Mouse (Mus musculus): Measurements from ENCODE around the gene Themis2. TPM values are rescaled to one million over a fixed set of nuclear protein-coding genes. Genes with fewer than 3 reads are reported as not detected.
"Not testable (repeated sequence)": the region's sequence is repeated elsewhere in the genome, so short reads cannot be mapped to it uniquely, and the experiment has no call there.

The Themis2 gene
- polyA plus RNA-seq, 1 experiment from 2014 or later: 0.28 TPM

- no peak for ATAC-seq (replicated peaks)
- H3K36me3 ChIP-seq: no peaks in the 10 kb centered on the region
Observed at GRCm38 (mm10) chr4:132795171-132795570, 1.0 kb downstream of the Themis2 start.

GRCm38 (mm10) chr4:132794760-132795159 is 1.4 kb downstream of the Themis2 start:
- Histone ChIP-seq H3K36me3 (no peaks in the 10 kb centered on the region), H3K4me3 (no peak overlapping the region), H3K4me2 (replicated peaks) (no peak overlapping the region), H3K9me3 (no peaks in the 10 kb centered on the region), H3K27ac (replicated peaks) (no peak overlapping the region), H3K27me3 (peaks cover 9% of the 10 kb centered on the region), H3K4me1 (0 out of 2 replicates have a peak, but pooled peaks cover 6% of the 10 kb centered on the region), H3K9ac (replicated peaks) (no peak overlapping the region)
- ATAC-seq (replicated peaks): no peak
- 82% methylated on average over 8 of the region's 8 CpGs for WGBS

More at GRCm38 (mm10) chr4:132795171-132795570, 1.0 kb downstream of the Themis2 start:
- H3K4me1 ChIP-seq: 0 out of 2 replicates have a peak, but pooled peaks cover 6% of the 10 kb centered on the region
- H3K9me3 ChIP-seq: no peaks in the 10 kb centered on the region
- H3K9ac ChIP-seq (replicated peaks): no peak overlapping the region
- no peak overlapping the region for H3K27ac ChIP-seq (replicated peaks)
- 69% methylated on average over 7 of the region's 7 CpGs for WGBS
- H3K4me2 ChIP-seq (replicated peaks): no peak overlapping the region
- H3K4me3 ChIP-seq: no peak overlapping the region
- peaks cover 9% of the 10 kb centered on the region for H3K27me3 ChIP-seq

GRCm38 (mm10) chr4:132794028-132794427 is 2.2 kb downstream of the Themis2 start:
- Histone ChIP-seq H3K4me1 (0 out of 2 replicates have a peak, but pooled peaks cover 6% of the 10 kb centered on the region), H3K4me2 (replicated peaks) (no peak overlapping the region), H3K27ac (replicated peaks) (no peak overlapping the region), H3K36me3 (no peaks in the 10 kb centered on the region), H3K4me3 (no peak overlapping the region), H3K27me3 (peaks cover 9% of the 10 kb centered on the region), H3K9ac (replicated peaks) (no peak overlapping the region), H3K9me3 (no peaks in the 10 kb centered on the region)
- ATAC-seq (replicated peaks): no peak
- 87% methylated on average over 9 of the region's 9 CpGs for WGBS

- H3K4me3 ChIP-seq; H3K4me2 ChIP-seq (replicated peaks); H3K9me3 ChIP-seq; H3K36me3 ChIP-seq; ATAC-seq (replicated peaks); H3K9ac ChIP-seq (replicated peaks); H3K27ac ChIP-seq (replicated peaks); H3K4me1 ChIP-seq; H3K27me3 ChIP-seq: not testable (repeated sequence)
- 84% methylated on average over 8 of the region's 9 CpGs for WGBS
Observed at GRCm38 (mm10) chr4:132793322-132794004, 2.7 kb downstream of the Themis2 start.

GRCm38 (mm10) chr4:132789731-132790130 is 6.5 kb downstream of the Themis2 start:
- H3K9me3 ChIP-seq: no peaks in the 10 kb centered on the region
- no peak for ATAC-seq (replicated peaks)
- H3K4me1 ChIP-seq: no peaks in the 10 kb centered on the region
- peaks cover 2% of the 10 kb centered on the region for H3K27me3 ChIP-seq
- H3K9ac ChIP-seq (replicated peaks): no peak overlapping the region
- no peaks in the 10 kb centered on the region for H3K36me3 ChIP-seq
- 89% methylated on average over 8 of the region's 8 CpGs for WGBS
- H3K27ac ChIP-seq (replicated peaks): no peak overlapping the region
- H3K4me3 ChIP-seq: no peak overlapping the region
- no peak overlapping the region for H3K4me2 ChIP-seq (replicated peaks)

- WGBS: 90% methylated on average over 13 of the region's 13 CpGs
- ATAC-seq (replicated peaks): no peak
- no peak overlapping the region for H3K4me2 ChIP-seq (replicated peaks)
- H3K4me1 ChIP-seq: no peaks in the 10 kb centered on the region
- H3K27me3 ChIP-seq: no peaks in the 10 kb centered on the region
- no peaks in the 10 kb centered on the region for H3K36me3 ChIP-seq
- no peak overlapping the region for H3K9ac ChIP-seq (replicated peaks)
- no peaks in the 10 kb centered on the region for H3K9me3 ChIP-seq
- H3K4me3 ChIP-seq: no peak overlapping the region
- H3K27ac ChIP-seq (replicated peaks): no peak overlapping the region
Observed at GRCm38 (mm10) chr4:132785228-132785627, 11.0 kb downstream of the Themis2 start.

GRCm38 (mm10) chr4:132783732-132784131 is 12.5 kb downstream of the Themis2 start:
- Histone ChIP-seq H3K27ac (replicated peaks) (no peak overlapping the region), H3K9me3 (no peaks in the 10 kb centered on the region), H3K9ac (replicated peaks) (no peak overlapping the region), H3K4me1 (no peaks in the 10 kb centered on the region), H3K36me3 (peaks cover 1% of the 10 kb centered on the region), H3K4me2 (replicated peaks) (no peak overlapping the region), H3K4me3 (no peak overlapping the region), H3K27me3 (no peaks in the 10 kb centered on the region)
- WGBS: 90% methylated on average over 2 of the region's 2 CpGs
- no peak for ATAC-seq (replicated peaks)

GRCm38 (mm10) chr4:132780288-132780687 is 15.9 kb downstream of the Themis2 start:
- Histone ChIP-seq H3K27me3 (no peaks in the 10 kb centered on the region), H3K4me1 (no peaks in the 10 kb centered on the region), H3K4me3 (no peak overlapping the region), H3K4me2 (replicated peaks) (no peak overlapping the region), H3K27ac (replicated peaks) (no peak overlapping the region), H3K9ac (replicated peaks) (no peak overlapping the region), H3K9me3 (no peaks in the 10 kb centered on the region), H3K36me3 (peaks cover 33% of the 10 kb centered on the region)
- ATAC-seq (replicated peaks): no peak
- 94% methylated on average over 4 of the region's 4 CpGs for WGBS

GRCm38 (mm10) chr4:132778562-132779201 is 17.5 kb downstream of the Themis2 start:
- no peak overlapping the region for H3K9ac ChIP-seq (replicated peaks)
- no peak for ATAC-seq (replicated peaks)
- peaks cover 47% of the 10 kb centered on the region for H3K36me3 ChIP-seq
- no peak overlapping the region for H3K4me2 ChIP-seq (replicated peaks)
- H3K4me3 ChIP-seq: no peak overlapping the region
- no peaks in the 10 kb centered on the region for H3K4me1 ChIP-seq
- no peaks in the 10 kb centered on the region for H3K9me3 ChIP-seq
- no peak overlapping the region for H3K27ac ChIP-seq (replicated peaks)
- 95% methylated on average over 6 of the region's 6 CpGs for WGBS
- H3K27me3 ChIP-seq: no peaks in the 10 kb centered on the region

GRCm38 (mm10) chr4:132776764-132777163 is 19.4 kb downstream of the Themis2 start:
- WGBS: 92% methylated on average over 5 of the region's 5 CpGs
- Histone ChIP-seq H3K9me3 (no peaks in the 10 kb centered on the region), H3K27me3 (no peaks in the 10 kb centered on the region), H3K4me3 (no peak overlapping the region), H3K4me2 (replicated peaks) (no peak overlapping the region), H3K36me3 (peaks cover 59% of the 10 kb centered on the region), H3K27ac (replicated peaks) (no peak overlapping the region), H3K4me1 (no peaks in the 10 kb centered on the region), H3K9ac (replicated peaks) (no peak overlapping the region)
- ATAC-seq (replicated peaks): no peak

- WGBS: 91% methylated on average over 3 of the region's 3 CpGs
- peaks cover 63% of the 10 kb centered on the region for H3K36me3 ChIP-seq
- H3K9ac ChIP-seq (replicated peaks): no peak overlapping the region
- no peaks in the 10 kb centered on the region for H3K4me1 ChIP-seq
- no peaks in the 10 kb centered on the region for H3K9me3 ChIP-seq
- H3K4me2 ChIP-seq (replicated peaks): no peak overlapping the region
- no peak for ATAC-seq (replicated peaks)
- no peak overlapping the region for H3K27ac ChIP-seq (replicated peaks)
- no peak overlapping the region for H3K4me3 ChIP-seq
- no peaks in the 10 kb centered on the region for H3K27me3 ChIP-seq
Observed at GRCm38 (mm10) chr4:132774905-132775304, 21.3 kb downstream of the Themis2 start.

- Histone ChIP-seq H3K4me1 (peaks cover 12% of the 10 kb centered on the region), H3K4me2 (replicated peaks) (no peak overlapping the region), H3K27me3 (no peaks in the 10 kb centered on the region), H3K36me3 (peaks cover 43% of the 10 kb centered on the region), H3K9me3 (no peaks in the 10 kb centered on the region), H3K4me3 (no peak overlapping the region), H3K27ac (replicated peaks) (no peak overlapping the region), H3K9ac (replicated peaks) (no peak overlapping the region)
- no peak for ATAC-seq (replicated peaks)
- 95% methylated on average over 9 of the region's 9 CpGs for WGBS
Observed at GRCm38 (mm10) chr4:132771776-132772175, 24.4 kb downstream of the Themis2 start.

All from forebrain, embryonic 15.5 days (tissue).